Mouse (Mus musculus): ENCODE data around the gene AI837181. TPM values are rescaled to one million over a fixed set of nuclear protein-coding genes. Genes with fewer than 3 reads are reported as not detected.

The AI837181 gene
- 42.0 and 45.8 TPM in 2 replicates for polyA plus RNA-seq (2021; fragmentation: Nextera tagmentation)
- long read RNA-seq, experiment 1, transcript AI837181-201 (2 exons, 1,529 nt): minor isoform, 12 of 121 reads
- long read RNA-seq, experiment 1, transcript AI837181-202 (2 exons, 1,528 nt): major isoform, 87 of 121 reads
- long read RNA-seq, experiment 1, partial matches to known transcripts: 0 of 121 reads
- long read RNA-seq, experiment 1, other reads (novel, unspliced or antisense): 22 of 121 reads
- long read RNA-seq, experiment 2, transcript AI837181-202 (2 exons, 1,528 nt): major isoform, 38 of 66 reads
- long read RNA-seq, experiment 2, partial matches to known transcripts: 0 of 66 reads
- long read RNA-seq, experiment 2, other reads (novel, unspliced or antisense): 25 of 66 reads

DNA sequence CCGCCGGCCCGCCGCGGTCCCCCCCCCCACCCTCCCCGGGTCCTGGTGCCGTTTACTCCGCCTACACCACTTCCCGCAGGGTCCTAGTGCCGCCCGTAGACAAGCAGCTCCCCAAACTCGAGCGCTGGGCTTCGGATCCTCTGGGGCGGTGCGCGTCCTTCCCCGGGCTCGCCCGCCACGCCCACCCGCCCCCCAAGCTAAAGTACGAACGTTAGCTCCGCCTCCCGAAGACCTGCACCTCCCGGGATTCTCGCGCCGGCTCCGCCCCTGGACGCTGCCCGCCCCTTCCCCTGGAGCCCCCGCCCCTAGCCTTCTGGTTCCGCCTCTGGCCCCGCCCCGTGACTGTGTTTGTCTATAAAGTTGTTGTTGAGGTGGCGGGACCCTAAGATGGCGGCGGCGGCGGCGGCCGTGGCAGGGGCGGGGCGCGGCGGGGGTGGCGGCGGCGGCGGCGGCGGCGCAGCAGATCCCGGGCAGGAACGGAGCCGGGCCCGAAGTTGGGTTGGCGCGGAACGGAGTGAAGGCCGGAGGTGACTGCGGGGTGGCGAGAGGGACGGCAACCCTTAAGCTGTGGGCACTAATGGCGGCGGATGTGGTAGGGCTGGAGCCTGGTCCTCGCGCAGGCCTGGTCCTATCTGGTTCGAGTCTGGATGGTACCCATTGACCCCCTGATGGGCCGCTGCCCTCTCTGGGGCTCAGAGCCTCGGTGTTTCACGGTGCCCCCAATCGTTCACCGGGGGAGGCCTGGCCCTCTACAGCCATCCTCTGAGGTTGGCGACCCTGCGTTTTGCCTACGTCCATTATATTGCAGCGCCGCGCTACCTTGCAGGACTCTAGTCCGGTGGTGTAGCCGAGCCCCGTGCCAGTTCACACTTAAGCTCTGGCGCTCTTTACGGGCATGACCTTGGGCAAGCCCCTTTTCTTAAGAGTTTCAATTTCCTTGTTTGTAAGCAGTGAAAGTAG, at the start of gene AI837181, which contains the start of gene Drap1:
TSS of gene AI837181 (plus strand) at position 363 of the 960 bp plus-strand sequence.
TSS of gene Drap1 (minus strand) at position 198 of the 960 bp plus-strand sequence.

DNA sequence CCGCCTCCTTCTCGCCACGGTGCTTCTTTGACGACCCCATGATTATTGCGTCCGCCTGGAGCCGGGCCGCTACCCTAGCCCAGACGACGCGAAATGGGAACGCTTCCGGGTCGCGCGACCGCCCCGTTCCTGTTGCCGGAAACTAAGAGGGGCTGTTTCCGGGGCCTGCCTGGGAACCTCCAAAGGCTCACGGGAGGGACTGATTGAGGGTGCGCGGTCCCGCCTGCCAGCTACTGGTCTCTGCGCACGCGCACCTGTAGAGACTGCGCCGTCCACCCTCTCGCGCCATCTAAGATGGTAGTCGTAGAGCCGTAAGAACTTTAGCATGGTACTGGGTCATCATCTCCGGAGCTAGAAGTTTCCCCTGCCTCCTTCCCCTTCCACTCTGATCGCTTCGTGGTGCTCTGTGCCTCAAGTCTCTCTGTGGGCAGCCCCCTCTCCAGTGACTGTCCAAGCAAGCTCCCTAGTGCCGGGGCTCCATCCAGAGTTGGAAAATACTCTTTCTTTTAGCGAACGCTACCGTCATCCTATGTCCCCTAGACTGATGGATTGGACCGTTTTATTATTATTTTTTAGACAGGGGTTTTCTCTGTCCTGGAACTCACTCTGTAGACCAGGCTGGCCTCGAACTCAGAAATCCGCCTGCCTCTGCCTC, 36.2 kb upstream of the AI837181 start, which contains the start of gene Sart1:
TSS of gene Sart1 (minus strand) at position 116 of the 655 bp plus-strand sequence.

DNA sequence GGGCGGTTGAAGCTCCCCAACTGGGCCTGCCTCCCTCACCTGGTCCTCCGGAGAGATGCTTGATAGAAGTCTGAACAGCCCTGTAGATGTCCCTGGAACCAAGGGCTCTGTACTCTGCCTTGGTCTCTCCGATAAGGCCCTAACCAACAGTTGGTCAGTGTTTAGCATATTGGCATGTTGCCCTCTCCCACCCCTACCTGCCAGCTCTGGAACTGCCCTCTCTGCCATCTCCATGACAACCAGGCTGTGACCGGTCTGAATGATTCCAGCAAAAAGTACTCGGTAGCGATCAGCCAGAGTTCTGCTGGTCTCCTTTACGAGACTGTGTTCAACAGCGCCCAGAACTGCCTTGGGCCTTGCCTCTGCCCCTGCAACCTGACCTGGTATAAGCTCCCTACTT, 22.7 kb upstream of the AI837181 start, which contains the start of gene Tsga10ip:
TSS of gene Tsga10ip (minus strand) at position 234 of the 400 bp plus-strand sequence.

DNA sequence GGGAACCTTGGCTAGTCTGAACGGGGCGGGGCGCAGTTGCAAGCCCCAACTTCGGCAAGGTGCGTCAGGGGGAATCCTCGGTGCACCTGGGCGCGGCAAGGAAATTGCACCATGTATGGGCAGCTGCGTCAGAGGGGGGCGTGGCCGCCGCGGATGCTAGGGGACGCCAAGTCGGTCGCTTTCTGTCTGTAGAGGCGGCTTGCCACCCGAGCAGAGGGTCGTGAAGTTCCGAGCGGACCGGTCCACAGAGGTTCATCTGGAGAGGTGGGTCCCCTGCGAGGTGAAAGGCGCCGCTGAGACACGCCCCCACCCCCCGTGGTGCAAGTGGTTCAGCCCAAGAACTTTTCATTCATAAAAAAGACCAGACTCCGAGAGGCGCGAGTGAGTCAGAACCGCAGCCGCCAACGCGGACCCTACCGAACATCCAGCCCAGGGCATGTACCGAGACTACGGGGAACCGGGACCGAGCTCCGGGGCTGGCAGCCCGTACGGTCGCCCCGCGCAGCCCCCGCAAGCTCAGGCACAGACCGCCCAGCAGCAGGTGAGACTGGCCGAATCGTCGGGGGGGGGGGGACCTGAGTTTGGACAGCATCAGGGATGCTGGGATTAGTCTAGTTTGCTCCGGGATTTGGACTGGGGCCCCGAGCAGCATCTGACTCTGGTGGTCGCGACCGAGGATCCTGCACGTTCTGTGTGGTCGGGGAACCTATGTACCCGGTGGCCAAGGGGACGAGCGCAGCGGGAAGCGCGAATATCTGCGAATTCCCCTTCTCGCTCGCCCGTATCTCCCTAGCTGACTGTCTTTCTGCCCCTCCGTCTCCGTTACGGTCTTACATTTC, 22.8 kb downstream of the AI837181 start, which contains the start of gene Fosl1:
TSS of gene Fosl1 (plus strand) at position 33 of the 839 bp plus-strand sequence.

DNA sequence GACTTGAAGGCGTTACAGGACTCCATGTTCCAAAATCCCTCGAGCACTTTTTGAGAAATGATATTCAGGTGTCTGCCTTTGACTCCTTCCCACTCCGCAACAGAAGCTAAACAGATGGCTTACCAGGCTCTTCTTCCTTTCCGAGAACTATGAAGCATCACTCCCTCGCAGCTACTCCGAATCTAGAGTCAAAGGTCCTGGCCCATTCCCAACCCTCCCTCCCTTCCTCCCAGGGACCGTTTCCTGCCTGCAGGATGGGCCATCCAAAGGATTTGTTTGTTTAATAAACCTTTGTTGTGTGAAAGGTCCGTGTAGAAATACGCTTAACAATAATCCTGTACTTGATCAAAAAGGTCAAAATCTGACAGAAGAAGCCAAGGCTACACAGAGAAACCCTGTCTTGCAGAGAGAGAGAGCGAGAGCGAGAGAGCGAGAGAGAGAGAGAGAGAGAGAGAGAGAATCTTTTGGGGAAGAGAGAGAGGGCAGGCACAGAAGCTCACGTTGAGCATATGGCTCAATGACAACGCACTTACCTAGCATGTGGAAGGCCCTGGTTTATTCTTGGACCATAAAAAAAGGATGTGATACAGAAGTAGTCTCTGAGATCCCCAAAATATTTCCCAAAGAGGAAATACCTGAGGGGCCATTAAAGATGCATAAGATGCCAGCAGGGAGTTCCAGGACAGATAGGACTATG, 33.0 kb downstream of the AI837181 start, which contains the start of gene Ccdc85b:
TSS of gene Ccdc85b (minus strand) at position 149 of the 697 bp plus-strand sequence.

DNA sequence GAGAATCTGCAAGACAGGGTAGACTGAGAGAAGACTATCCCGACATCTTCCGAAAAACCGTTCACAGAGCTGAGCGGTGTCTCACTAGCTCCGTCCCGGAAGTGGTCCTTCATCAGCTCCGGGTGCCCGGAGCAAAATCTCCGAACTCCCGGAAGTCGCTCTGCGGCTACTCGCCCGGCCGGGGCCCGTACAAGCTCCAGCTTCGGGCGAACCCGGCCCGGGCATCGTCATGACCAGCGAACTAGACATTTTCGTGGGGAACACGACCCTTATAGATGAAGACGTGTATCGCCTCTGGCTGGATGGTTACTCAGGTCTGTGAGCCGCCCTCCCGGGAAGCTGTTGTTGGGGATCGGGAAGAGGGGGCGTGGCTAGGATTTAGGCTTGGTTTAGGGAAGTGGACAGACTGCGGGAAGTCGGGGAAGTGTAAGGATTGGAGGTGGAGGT, 35.5 kb downstream of the AI837181 start, which contains the start of gene Fibp:
TSS of gene Fibp (plus strand) at position 151 of the 447 bp plus-strand sequence.

DNA sequence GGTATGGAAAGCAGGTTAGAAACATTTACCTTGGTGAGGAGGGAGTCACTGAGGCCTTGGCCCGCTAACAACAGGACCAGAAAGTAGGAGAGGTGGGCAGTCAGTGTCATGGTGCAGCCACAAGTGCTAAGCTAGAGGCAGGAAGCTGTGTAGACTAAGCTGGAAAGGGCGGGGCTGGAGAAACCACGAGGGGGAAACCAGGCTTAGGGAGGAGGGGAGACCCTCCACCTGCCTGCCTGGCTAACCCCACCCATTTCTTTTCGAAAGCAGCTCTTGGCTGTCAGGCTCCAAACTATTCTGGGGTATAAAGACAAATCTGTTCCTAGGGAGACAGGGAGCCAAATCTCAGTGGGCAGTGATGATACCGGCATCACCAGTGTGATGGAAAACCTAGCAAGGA, 43.4 kb downstream of the AI837181 start, which contains the start of gene Ctsw:
TSS of gene Ctsw (minus strand) at position 134 of the 400 bp plus-strand sequence.

DNA sequence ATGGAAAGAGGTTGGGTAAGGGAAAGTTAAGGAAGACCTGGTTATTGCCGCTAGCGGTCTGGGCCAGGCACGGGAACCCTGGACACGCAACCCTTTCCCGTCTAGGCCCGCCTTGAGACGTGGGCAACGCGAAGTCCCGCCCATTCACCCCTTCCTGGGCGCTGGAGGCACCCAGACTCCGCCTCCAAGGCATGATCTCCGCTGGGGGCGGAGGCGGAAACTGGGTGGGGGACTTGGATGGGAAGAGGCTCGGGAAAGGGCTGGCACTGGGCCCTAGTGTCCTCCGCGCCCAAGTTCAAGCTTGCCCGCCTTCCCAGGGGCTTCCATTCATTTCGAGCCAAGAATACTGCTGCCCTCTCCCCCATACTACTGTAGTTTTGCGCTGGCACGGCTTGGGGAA, 48.8 kb downstream of the AI837181 start, which contains the start of gene Efemp2:
TSS of gene Efemp2 (plus strand) at position 235 of the 400 bp plus-strand sequence.

Other genes with a start within 250 kb of the AI837181 start
- 18.5 and 34.5 TPM in 2 replicates for gene Pacs1, start 152.0 kb upstream of the AI837181 start, polyA plus RNA-seq (2021; fragmentation: Nextera tagmentation)
- 203 and 220 TPM in 2 replicates for gene Sf3b2, start 129.7 kb upstream of the AI837181 start, polyA plus RNA-seq (2021; fragmentation: Nextera tagmentation)
- 30.0 and 34.7 TPM in 2 replicates for gene Gal3st3, start 126.8 kb upstream of the AI837181 start, polyA plus RNA-seq (2021; fragmentation: Nextera tagmentation)
- gene Catsper1, start 89.4 kb upstream of the AI837181 start, polyA plus RNA-seq (2021; fragmentation: Nextera tagmentation): not detected in 2 replicates
- gene Cst6, start 75.6 kb upstream of the AI837181 start, polyA plus RNA-seq (2021; fragmentation: Nextera tagmentation): 50.0 and 72.9 TPM in 2 replicates
- 29.9 and 34.7 TPM in 2 replicates for gene Eif1ad, start 58.4 kb upstream of the AI837181 start, polyA plus RNA-seq (2021; fragmentation: Nextera tagmentation)
- 160 and 199 TPM in 2 replicates for gene Banf1, start 58.0 kb upstream of the AI837181 start, polyA plus RNA-seq (2021; fragmentation: Nextera tagmentation)
- 26.4 and 29.3 TPM in 2 replicates for gene Sart1, start 36.4 kb upstream of the AI837181 start, polyA plus RNA-seq (2021; fragmentation: Nextera tagmentation)
- gene Tsga10ip, start 22.6 kb upstream of the AI837181 start, polyA plus RNA-seq (2021; fragmentation: Nextera tagmentation): not detected in 2 replicates
- gene Drap1, start 165 bp upstream of the AI837181 start, polyA plus RNA-seq (2021; fragmentation: Nextera tagmentation): 166 and 215 TPM in 2 replicates
- gene Fosl1, start 22.4 kb downstream of the AI837181 start, polyA plus RNA-seq (2021; fragmentation: Nextera tagmentation): 0.19 TPM in 1 of 2 replicates, not detected in the other
- 20.7 and 40.8 TPM in 2 replicates for gene Ccdc85b, start 32.8 kb downstream of the AI837181 start, polyA plus RNA-seq (2021; fragmentation: Nextera tagmentation)
- 93.1 and 106 TPM in 2 replicates for gene Fibp, start 35.5 kb downstream of the AI837181 start, polyA plus RNA-seq (2021; fragmentation: Nextera tagmentation)
- 0.23 TPM in 1 of 2 replicates, not detected in the other for gene Ctsw, start 43.4 kb downstream of the AI837181 start, polyA plus RNA-seq (2021; fragmentation: Nextera tagmentation)
- 13.0 and 16.9 TPM in 2 replicates for gene Efemp2, start 48.8 kb downstream of the AI837181 start, polyA plus RNA-seq (2021; fragmentation: Nextera tagmentation)
- gene Mus81, start 63.3 kb downstream of the AI837181 start, polyA plus RNA-seq (2021; fragmentation: Nextera tagmentation): 18.7 and 21.5 TPM in 2 replicates
- gene Cfl1, start 65.3 kb downstream of the AI837181 start, polyA plus RNA-seq (2021; fragmentation: Nextera tagmentation): 823 and 1,622 TPM in 2 replicates
- not detected in 2 replicates for gene 1700020D05Rik, start 78.6 kb downstream of the AI837181 start, polyA plus RNA-seq (2021; fragmentation: Nextera tagmentation)
- 58.0 and 58.2 TPM in 2 replicates for gene Snx32, start 85.4 kb downstream of the AI837181 start, polyA plus RNA-seq (2021; fragmentation: Nextera tagmentation)
- gene Ovol1, start 135.5 kb downstream of the AI837181 start, polyA plus RNA-seq (2021; fragmentation: Nextera tagmentation): not detected in 2 replicates
- 2.8 and 3.6 TPM in 2 replicates for gene Ap5b1, start 142.9 kb downstream of the AI837181 start, polyA plus RNA-seq (2021; fragmentation: Nextera tagmentation)
- 63.2 and 67.2 TPM in 2 replicates for gene Rnaseh2c, start 176.7 kb downstream of the AI837181 start, polyA plus RNA-seq (2021; fragmentation: Nextera tagmentation)
- gene Kat5, start 185.1 kb downstream of the AI837181 start, polyA plus RNA-seq (2021; fragmentation: Nextera tagmentation): 57.2 and 58.7 TPM in 2 replicates
- gene Rela, start 212.3 kb downstream of the AI837181 start, polyA plus RNA-seq (2021; fragmentation: Nextera tagmentation): 7.7 and 14.6 TPM in 2 replicates
- 5.4 and 5.9 TPM in 2 replicates for gene Sipa1, start 238.6 kb downstream of the AI837181 start, polyA plus RNA-seq (2021; fragmentation: Nextera tagmentation)

Data from left cerebral cortex, adult 6 months (tissue).